Mouse (Mus musculus): Measurements from ENCODE around the gene Olfr907. TPM values are rescaled to one million over a fixed set of nuclear protein-coding genes. Genes with fewer than 3 reads are reported as not detected.

The Olfr907 gene
- total RNA-seq (2012; rRNA removed) (not detected in 2 replicates), polyA plus RNA-seq (2012; ENCODE audit: insufficient read depth in 1 of 2, insufficient read length in 2 of 2, low read depth in 1 of 2, low replicate concordance in 2 of 2, missing spikeins in 1 of 2) (not detected)

- no peaks in the 10 kb centered on the region for H3K36me3 ChIP-seq (ENCODE audit: control insufficient read depth in 1 of 2, insufficient read depth in 2 of 2, low read length in 2 of 2)
- H3K4me3 ChIP-seq (ENCODE audit: control insufficient read depth in 1 of 2, insufficient read depth in 1 of 2, low read depth in 2 of 2, low read length in 2 of 2), result no peak within 1 kb of the TSS
- no peaks in the 10 kb centered on the region for H3K79me2 ChIP-seq (ENCODE audit: control insufficient read depth, insufficient read depth, low read length, poor library complexity)
- H3K4me1 ChIP-seq (ENCODE audit: control insufficient read depth in 1 of 2, insufficient read depth in 2 of 2, low read length in 2 of 2), result no peaks in the 10 kb centered on the region
- no peak for DNase-seq (ENCODE audit: low read depth, low spot score)
- no peak within 1 kb of the TSS for H3K27ac ChIP-seq (ENCODE audit: control insufficient read depth, low read depth, low read length)
- TF ChIP-seq CHD2 (IDR thresholded peaks at IDR 0.05; ENCODE audit: low read length), result no peak
- TF ChIP-seq RCOR1 (IDR thresholded peaks at IDR 0.05; ENCODE audit: low read depth, low read length), result no peak
- no peak for TF ChIP-seq MXI1 (IDR thresholded peaks at IDR 0.05; ENCODE audit: low read depth, low read length)
- no peak for TF ChIP-seq MAZ (IDR thresholded peaks at IDR 0.05; ENCODE audit: low read depth, low read length)
- H3K27me3 ChIP-seq (ENCODE audit: control insufficient read depth in 1 of 2, insufficient read depth in 2 of 2, low read length in 2 of 2), result no peaks in the 10 kb centered on the region
- H3K9me3 ChIP-seq (replicated peaks; ENCODE audit: insufficient read depth, low read length), result no peaks in the 10 kb centered on the region
- H3K9ac ChIP-seq (ENCODE audit: control insufficient read depth, low read depth, low read length, poor library complexity, severe bottlenecking), result no peak within 1 kb of the TSS
Measured at GRCm38 (mm10) chr9:38495501-38495900, at the start of gene Olfr907. Olfr907 (plus strand) TSS chr9:38495801.

- Histone ChIP-seq H3K4me3 (ENCODE audit: control insufficient read depth in 1 of 2, insufficient read depth in 1 of 2, low read depth in 2 of 2, low read length in 2 of 2) (no peak within 1 kb of the TSS), H3K36me3 (ENCODE audit: control insufficient read depth in 1 of 2, insufficient read depth in 2 of 2, low read length in 2 of 2) (no peaks in the 10 kb centered on the region)
Measured at GRCm38 (mm10) chr9:38447352-38447751, 48.2 kb upstream of the Olfr907 start, which contains the start of gene Olfr902. Olfr902 (plus strand) TSS chr9:38447652.

GRCm38 (mm10) chr9:38462844-38463243 is 32.8 kb upstream of the Olfr907 start, which contains the start of gene Olfr904:
Olfr904 (plus strand) TSS chr9:38463144.
- Histone ChIP-seq H3K4me3 (ENCODE audit: control insufficient read depth in 1 of 2, insufficient read depth in 1 of 2, low read depth in 2 of 2, low read length in 2 of 2) (no peak within 1 kb of the TSS), H3K36me3 (ENCODE audit: control insufficient read depth in 1 of 2, insufficient read depth in 2 of 2, low read length in 2 of 2) (no peaks in the 10 kb centered on the region), H3K4me1 (ENCODE audit: control insufficient read depth in 1 of 2, insufficient read depth in 2 of 2, low read length in 2 of 2) (no peaks in the 10 kb centered on the region), H3K27ac (ENCODE audit: control insufficient read depth, low read depth, low read length) (no peak within 1 kb of the TSS), H3K27me3 (ENCODE audit: control insufficient read depth in 1 of 2, insufficient read depth in 2 of 2, low read length in 2 of 2) (no peaks in the 10 kb centered on the region), H3K79me2 (ENCODE audit: control insufficient read depth, insufficient read depth, low read length, poor library complexity) (no peaks in the 10 kb centered on the region), H3K9ac (ENCODE audit: control insufficient read depth, low read depth, low read length, poor library complexity, severe bottlenecking) (no peak within 1 kb of the TSS), H3K9me3 (replicated peaks; ENCODE audit: insufficient read depth, low read length) (no peaks in the 10 kb centered on the region)
- TF ChIP-seq E2F4 (IDR thresholded peaks at IDR 0.05; ENCODE audit: borderline replicate concordance, low read depth, low read length), result no peak
- no peak for TF ChIP-seq MAFK (IDR thresholded peaks at IDR 0.05; ENCODE audit: borderline replicate concordance, low read depth, low read length)
- no peak for TF ChIP-seq SIN3A (IDR thresholded peaks at IDR 0.05; ENCODE audit: low read length)
- TF ChIP-seq UBTF (IDR thresholded peaks at IDR 0.05; ENCODE audit: borderline replicate concordance, insufficient read depth, low read depth, low read length), result no peak
- TF ChIP-seq ZNF384 (IDR thresholded peaks at IDR 0.05; ENCODE audit: low read depth, low read length), result no peak
- no peak for TF ChIP-seq GATA1 (IDR thresholded peaks at IDR 0.05; ENCODE audit: low read depth, low read length)
- no peak for TF ChIP-seq MYC (IDR thresholded peaks at IDR 0.05; ENCODE audit: low read depth, low read length)
- TF ChIP-seq KAT2A (conservative IDR thresholded peaks at IDR 0.05; ENCODE audit: low read depth, low read length), result no peak
- no peak for TF ChIP-seq CHD1 (IDR thresholded peaks at IDR 0.05; ENCODE audit: low read depth, low read length)
- TF ChIP-seq ZC3H11A (IDR thresholded peaks at IDR 0.05; ENCODE audit: low read depth, low read length), result no peak
- no peak for TF ChIP-seq NRF1 (IDR thresholded peaks at IDR 0.05; ENCODE audit: insufficient read depth, low read depth, low read length, poor library complexity, severe bottlenecking)
- TF ChIP-seq POLR2AphosphoS2 (IDR thresholded peaks at IDR 0.05; ENCODE audit: low read length), result no peak
- TF ChIP-seq BHLHE40 (IDR thresholded peaks at IDR 0.05; ENCODE audit: borderline replicate concordance, low read depth, low read length), result no peak
- TF ChIP-seq NELFE (IDR thresholded peaks at IDR 0.05; ENCODE audit: low read depth, low read length), result no peak
- no peak for TF ChIP-seq TAL1 (IDR thresholded peaks at IDR 0.05; ENCODE audit: low read length)
- TF ChIP-seq CTCF (IDR thresholded peaks at IDR 0.05 in 2 of 3, conservative IDR thresholded peaks at IDR 0.05 in 1 of 3; ENCODE audit: control insufficient read depth in 1 of 3, insufficient read depth in 1 of 3, low read depth in 2 of 3, low read length in 3 of 3, poor library complexity in 1 of 3, severe bottlenecking in 1 of 3), result no peak
- no peak for TF ChIP-seq MYB (IDR thresholded peaks at IDR 0.05; ENCODE audit: low read depth, low read length)
- TF ChIP-seq ETS1 (IDR thresholded peaks at IDR 0.05; ENCODE audit: low read depth, low read length), result no peak
- TF ChIP-seq POLR2AphosphoS5 (IDR thresholded peaks at IDR 0.05; ENCODE audit: borderline replicate concordance, low read depth, low read length), result no peak
- TF ChIP-seq CHD2 (IDR thresholded peaks at IDR 0.05; ENCODE audit: low read length), result no peak
- no peak for DNase-seq (ENCODE audit: low read depth, low spot score)

More at GRCm38 (mm10) chr9:38447352-38447751, 48.2 kb upstream of the Olfr907 start, which contains the start of gene Olfr902:
- no peaks in the 10 kb centered on the region for H3K27me3 ChIP-seq (ENCODE audit: control insufficient read depth in 1 of 2, insufficient read depth in 2 of 2, low read length in 2 of 2)
- no peaks in the 10 kb centered on the region for H3K9me3 ChIP-seq (replicated peaks; ENCODE audit: insufficient read depth, low read length)
- no peak within 1 kb of the TSS for H3K9ac ChIP-seq (ENCODE audit: control insufficient read depth, low read depth, low read length, poor library complexity, severe bottlenecking)
- H3K79me2 ChIP-seq (ENCODE audit: control insufficient read depth, insufficient read depth, low read length, poor library complexity), result no peaks in the 10 kb centered on the region
- H3K27ac ChIP-seq (ENCODE audit: control insufficient read depth, low read depth, low read length), result no peak within 1 kb of the TSS
- DNase-seq (ENCODE audit: low read depth, low spot score), result no peak
- H3K4me1 ChIP-seq (ENCODE audit: control insufficient read depth in 1 of 2, insufficient read depth in 2 of 2, low read length in 2 of 2), result no peaks in the 10 kb centered on the region
- TF ChIP-seq UBTF (IDR thresholded peaks at IDR 0.05; ENCODE audit: borderline replicate concordance, insufficient read depth, low read depth, low read length) (no peak), NELFE (IDR thresholded peaks at IDR 0.05; ENCODE audit: low read depth, low read length) (no peak), USF2 (IDR thresholded peaks at IDR 0.05; ENCODE audit: borderline replicate concordance in 1 of 2, insufficient read depth in 1 of 2, low read depth in 1 of 2, low read length in 2 of 2) (no peak), ETS1 (IDR thresholded peaks at IDR 0.05; ENCODE audit: low read depth, low read length) (no peak), RCOR1 (IDR thresholded peaks at IDR 0.05; ENCODE audit: low read depth, low read length) (no peak), MAFK (IDR thresholded peaks at IDR 0.05; ENCODE audit: borderline replicate concordance, low read depth, low read length) (no peak), ZKSCAN1 (IDR thresholded peaks at IDR 0.05; ENCODE audit: low read depth, low read length) (no peak), MYB (IDR thresholded peaks at IDR 0.05; ENCODE audit: low read depth, low read length) (no peak)
